Mouse (Mus musculus) testis, adult 2 months (tissue): ENCODE data around the gene Tsacc. TPM values are rescaled to one million over a fixed set of nuclear protein-coding genes. Genes with fewer than 3 reads are reported as not detected.
"Not testable (repeated sequence)": the region's sequence is repeated elsewhere in the genome, so short reads cannot be mapped to it uniquely, and the experiment has no call there.

Experiments
- H3K27ac ChIP-seq: fragments of 200-500 bp; 2 replicates; pipeline ENCODE4 v1.5.1; 2012; ENCODE audit warnings: low read depth, low read length; ENCODE audit not compliant: control insufficient read depth, insufficient read depth
- H3K27me3 ChIP-seq: fragments of 200-500 bp; 2 replicates; pipeline ENCODE4 v1.6.1; 2012; ENCODE audit warnings: mild to moderate bottlenecking, low read length, moderate library complexity; ENCODE audit not compliant: control insufficient read depth, insufficient read depth
- H3K36me3 ChIP-seq: fragments of 200-500 bp; 2 replicates; pipeline ENCODE4 v1.6.1; 2012; ENCODE audit warnings: mild to moderate bottlenecking, low read length; ENCODE audit not compliant: control insufficient read depth, insufficient read depth
- H3K4me1 ChIP-seq: fragments of 200-500 bp; 2 replicates; pipeline ENCODE4 v1.6.1; 2012; ENCODE audit warnings: low read length; ENCODE audit not compliant: control insufficient read depth, insufficient read depth
- H3K4me3 ChIP-seq: fragments of 200-500 bp; 2 replicates; pipeline ENCODE4 v1.5.1; 2012; ENCODE audit warnings: low read depth, mild to moderate bottlenecking, low read length, moderate library complexity, mixed read lengths; ENCODE audit not compliant: control insufficient read depth
- CTCF ChIP-seq: fragments of 200-500 bp; IDR thresholded peaks from 2 replicates; pipeline ENCODE4 v1.5.1; 2012; ENCODE audit warnings: low read depth, mild to moderate bottlenecking, inconsistent platforms, low read length, moderate library complexity; ENCODE audit not compliant: control insufficient read depth, insufficient read depth, insufficient replicate concordance
- POLR2A ChIP-seq: fragments of 200-500 bp; IDR thresholded peaks from 2 replicates; pipeline ENCODE4 v1.6.1; 2012; ENCODE audit warnings: low read depth, mild to moderate bottlenecking, inconsistent platforms, low read length, moderate library complexity; ENCODE audit not compliant: control insufficient read depth
- polyA plus RNA-seq: library from polyadenylated mRNA; depleted of rRNA; stranded (reverse); fragments of >200 nt; gene quantifications from 2 replicates; pipeline ENCODE4 v1.2.3, GENCODE M21; 2012

Tsacc gene
- polyA plus RNA-seq, 1 experiment = 688 TPM

DNA sequence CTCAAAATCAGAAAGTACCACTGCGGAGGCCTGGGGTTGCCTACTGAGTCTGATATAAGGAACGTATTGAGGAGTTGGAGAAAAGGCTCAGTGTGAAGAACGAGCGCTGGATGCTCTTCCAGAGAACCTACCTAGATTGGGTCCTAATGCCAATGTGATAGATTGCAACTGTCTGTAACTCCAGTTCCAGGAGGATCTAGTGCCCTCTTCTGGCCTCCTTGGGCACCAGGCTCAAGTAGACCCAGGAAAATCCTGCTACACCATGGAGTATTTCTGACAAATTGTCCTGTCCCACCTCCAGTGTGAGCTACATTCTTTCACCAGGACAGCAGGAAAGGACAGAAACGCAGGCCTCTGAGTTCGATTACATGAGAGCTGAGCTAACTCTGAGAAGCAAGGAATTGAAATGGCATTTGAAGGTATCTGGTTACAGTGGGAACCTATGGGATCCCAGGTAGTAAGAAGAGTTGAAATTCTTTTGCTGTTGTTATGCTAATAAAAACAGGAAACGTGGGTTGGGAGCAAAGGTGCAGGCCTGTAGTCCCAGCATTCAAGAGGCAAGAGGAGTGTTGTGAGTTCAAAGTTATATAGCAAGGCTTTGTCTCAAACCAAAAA lies 20.2 kb downstream of the Tsacc start:
- H3K27ac ChIP-seq = no peak overlapping the region
- TF ChIP-seq POLR2A = no peak
- peak; percentile 8; the same call in 1 of the 2 replicates for TF ChIP-seq CTCF
- no peaks in the 10 kb centered on the region for H3K27me3 ChIP-seq
- no peak overlapping the region for H3K4me3 ChIP-seq
- H3K4me1 ChIP-seq = no peaks in the 10 kb centered on the region
- H3K36me3 ChIP-seq = no peaks in the 10 kb centered on the region; the same call in 1 of the 2 replicates

DNA sequence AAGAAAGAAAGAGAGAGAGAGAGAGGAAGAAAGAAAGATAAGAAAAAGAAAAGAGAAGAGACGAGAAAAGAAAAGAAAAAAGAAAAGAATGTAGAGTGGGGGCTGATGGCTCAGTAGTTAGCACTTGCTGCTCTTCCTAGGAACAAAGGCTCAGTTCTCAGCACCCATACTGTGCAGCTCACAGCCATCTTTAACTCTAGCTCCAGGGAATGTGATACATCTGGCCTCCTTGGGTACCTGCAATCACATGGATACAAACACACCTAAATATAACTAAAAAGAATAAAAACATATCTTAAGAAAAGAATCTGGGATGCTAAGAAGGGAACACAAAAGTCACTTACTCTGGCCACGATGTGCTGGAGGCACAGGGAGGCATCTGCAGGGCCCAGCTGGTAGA lies 20.7 kb downstream of the Tsacc start:
- Histone ChIP-seq H3K36me3 (no peaks in the 10 kb centered on the region; the same call in 1 of the 2 replicates), H3K27ac (no peak overlapping the region), H3K27me3 (no peaks in the 10 kb centered on the region), H3K4me1 (no peaks in the 10 kb centered on the region), H3K4me3 (no peak overlapping the region)
- no peak for TF ChIP-seq CTCF
- no peak for TF ChIP-seq POLR2A

DNA sequence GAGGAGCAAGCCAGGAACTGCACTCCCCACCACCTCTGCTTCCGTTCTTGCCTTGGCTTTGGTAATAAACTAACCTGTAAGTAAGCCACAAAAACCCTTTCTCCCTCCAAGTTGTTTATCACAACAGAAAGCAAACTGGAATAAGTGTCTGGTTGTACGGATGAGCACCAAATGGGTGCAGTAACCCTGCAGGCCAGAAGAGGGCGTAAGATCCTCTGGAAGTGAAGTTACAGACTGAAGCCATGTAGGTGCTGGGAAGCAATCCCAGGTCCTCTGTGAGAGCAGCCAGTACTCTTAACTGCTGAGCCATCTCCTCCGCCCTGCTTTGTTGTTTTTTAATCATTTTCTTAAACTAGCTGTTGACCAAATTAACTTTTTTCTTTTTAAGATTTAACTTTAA lies 22.8 kb downstream of the Tsacc start:
- Histone ChIP-seq H3K4me1 (no peaks in the 10 kb centered on the region), H3K27ac (no peak overlapping the region), H3K4me3 (no peak overlapping the region), H3K36me3 (no peaks in the 10 kb centered on the region; the same call in 1 of the 2 replicates), H3K27me3 (no peaks in the 10 kb centered on the region)
- TF ChIP-seq POLR2A (no peak), CTCF (peak; percentile 46; the same call in 1 of the 2 replicates)

DNA sequence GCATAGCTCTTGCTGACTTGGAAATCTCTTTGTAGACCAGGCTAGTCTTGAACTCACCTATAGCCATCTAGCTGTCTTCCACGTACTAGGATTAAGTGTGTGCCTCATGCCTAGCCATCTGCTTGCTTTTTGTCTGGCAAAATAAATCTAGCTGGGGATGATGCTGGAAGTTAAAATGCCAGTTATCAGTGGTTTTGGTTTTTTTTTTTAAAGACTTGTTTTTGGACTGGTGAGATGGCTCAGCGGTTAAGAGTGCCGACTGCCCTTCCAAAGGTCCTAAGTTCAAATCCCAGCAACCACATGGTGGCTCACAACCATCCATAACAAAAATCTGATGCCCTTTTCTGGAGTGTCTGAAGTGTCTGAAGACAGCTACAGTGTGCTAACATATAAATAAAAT lies 24.9 kb downstream of the Tsacc start:
- Histone ChIP-seq H3K4me3 (no peak overlapping the region), H3K27ac (no peak overlapping the region), H3K36me3 (no peaks in the 10 kb centered on the region), H3K27me3 (no peaks in the 10 kb centered on the region), H3K4me1 (no peaks in the 10 kb centered on the region)
- TF ChIP-seq CTCF = no peak
- no peak for TF ChIP-seq POLR2A

DNA sequence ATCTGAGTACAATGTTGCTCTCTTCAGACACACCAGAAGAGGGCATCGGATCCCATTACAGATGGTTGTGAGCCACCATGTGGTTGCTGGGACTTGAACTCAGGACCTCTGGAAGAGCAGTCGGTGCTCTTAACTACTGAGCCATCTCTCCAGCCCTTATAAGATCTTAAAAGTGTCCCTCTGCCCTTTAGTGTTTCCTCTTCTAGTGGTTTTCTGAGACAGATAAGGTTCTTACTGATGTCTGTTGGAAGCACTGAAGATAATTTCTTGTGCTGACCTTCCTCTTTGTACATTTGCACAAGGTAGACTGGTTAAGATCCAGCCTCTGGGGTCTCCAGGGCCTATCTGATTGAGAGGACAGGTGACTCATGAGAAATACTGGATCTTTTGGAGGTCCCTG lies 25.5 kb downstream of the Tsacc start:
- not testable (repeated sequence) for H3K4me3 ChIP-seq, H3K27me3 ChIP-seq, H3K4me1 ChIP-seq, H3K27ac ChIP-seq, H3K36me3 ChIP-seq

DNA sequence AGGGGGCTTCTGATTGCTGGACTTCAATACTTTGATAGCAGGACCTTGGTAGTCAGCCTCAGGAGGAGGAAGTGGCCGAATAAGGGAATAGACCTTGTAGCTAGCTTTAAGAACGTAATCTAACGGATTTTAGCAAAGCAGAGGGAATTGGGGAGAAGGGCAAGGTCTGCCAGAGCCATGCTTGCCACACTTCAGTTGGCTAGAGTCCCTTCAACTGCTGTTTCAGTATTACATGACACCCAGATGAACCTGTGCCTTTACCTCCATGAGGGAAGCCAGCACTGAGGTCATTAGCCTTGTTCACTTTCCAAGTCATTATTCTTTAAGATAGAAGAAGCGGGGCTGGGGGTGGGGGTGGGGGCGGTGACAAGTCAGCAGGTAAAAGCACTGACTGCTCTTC lies 27.8 kb downstream of the Tsacc start:
- H3K36me3 ChIP-seq = no peaks in the 10 kb centered on the region
- H3K27ac ChIP-seq = no peak overlapping the region
- no peaks in the 10 kb centered on the region for H3K4me1 ChIP-seq
- no peak overlapping the region for H3K4me3 ChIP-seq
- no peak for TF ChIP-seq CTCF
- TF ChIP-seq POLR2A = no peak
- no peaks in the 10 kb centered on the region for H3K27me3 ChIP-seq

DNA sequence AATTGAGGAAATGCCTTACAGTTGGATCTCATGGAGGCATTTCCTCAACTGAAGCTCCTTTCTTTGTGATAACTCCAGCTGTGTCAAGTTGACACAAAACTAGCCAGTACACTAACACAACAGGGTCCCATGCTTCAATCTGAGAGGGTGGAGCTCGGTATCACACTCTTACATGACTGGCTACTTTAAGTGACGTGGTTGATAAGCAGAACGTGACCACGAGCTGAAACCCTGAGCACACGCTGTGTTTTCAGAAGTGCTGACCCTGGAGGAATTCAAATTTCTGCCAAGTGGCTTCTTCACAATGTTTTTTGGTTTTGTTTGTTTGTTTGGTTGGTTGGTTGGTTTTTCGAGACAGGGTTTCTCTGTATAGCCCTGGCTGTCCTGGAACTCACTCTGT lies 28.8 kb downstream of the Tsacc start:
- not testable (repeated sequence) for H3K36me3 ChIP-seq, H3K4me1 ChIP-seq, H3K4me3 ChIP-seq, H3K27ac ChIP-seq, H3K27me3 ChIP-seq

DNA sequence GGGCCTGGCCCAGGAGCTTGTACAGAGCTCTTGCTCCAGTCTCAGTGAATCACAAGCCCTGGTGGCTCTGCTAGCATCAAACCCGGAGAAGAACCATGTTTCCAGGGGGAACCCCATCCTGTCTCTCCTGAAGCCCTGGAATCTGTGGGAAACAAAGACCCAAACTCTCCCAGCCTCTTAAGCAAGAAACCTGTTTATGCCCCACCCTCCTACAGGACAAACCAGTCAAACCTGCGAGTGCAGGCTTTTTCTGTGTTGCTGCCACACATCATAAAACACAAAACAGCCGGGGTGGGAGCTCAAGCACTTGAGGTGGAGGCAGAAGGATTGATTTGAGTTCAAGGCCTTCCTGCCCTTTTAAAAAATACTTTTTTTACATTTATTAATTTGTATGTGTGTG lies 34.5 kb downstream of the Tsacc start:
- H3K27me3 ChIP-seq = no peaks in the 10 kb centered on the region
- no peak overlapping the region for H3K4me3 ChIP-seq
- no peak overlapping the region for H3K27ac ChIP-seq
- H3K36me3 ChIP-seq = no peaks in the 10 kb centered on the region
- TF ChIP-seq CTCF = no peak
- no peak for TF ChIP-seq POLR2A
- no peaks in the 10 kb centered on the region for H3K4me1 ChIP-seq
